Mouse (Mus musculus): ENCODE measurements around the gene Cd300ld2. TPM values are rescaled to one million over a fixed set of nuclear protein-coding genes. Genes with fewer than 3 reads are reported as not detected.
"Not testable (repeated sequence)": the region's sequence is repeated elsewhere in the genome, so short reads cannot be mapped to it uniquely, and the experiment has no call there.

Cd300ld2 gene
- polyA plus RNA-seq, 1 experiment from 2014 or later = not detected

GRCm38 (mm10) chr11:115037669-115038068 lies 21.7 kb upstream of the Cd300ld2 start, which contains the start of gene Cd300ld5:
Gene Cd300ld5, minus strand, starts transcription at chr11:115037769.
- not testable (repeated sequence) for ATAC-seq (ENCODE audit: insufficient read depth, low FRiP score, low TSS enrichment); H3K4me1 ChIP-seq (ENCODE audit: control insufficient read depth, insufficient read depth, low read length); H3K27me3 ChIP-seq (ENCODE audit: control insufficient read depth, insufficient read depth, low read length); H3K4me3 ChIP-seq (ENCODE audit: low read depth, low read length); H3K4me2 ChIP-seq (ENCODE audit: low read depth); DNase-seq (ENCODE audit: low spot score); H3K9ac ChIP-seq (ENCODE audit: low read length); H3K27ac ChIP-seq (ENCODE audit: low read depth, low read length); H3K9me3 ChIP-seq (ENCODE audit: control insufficient read depth, low read length); H3K36me3 ChIP-seq (ENCODE audit: control insufficient read depth, insufficient read depth, low read length)
- no CpG with 5 or more reads among the region's 6 CpGs for WGBS

- not testable (repeated sequence) for H3K9ac ChIP-seq (ENCODE audit: low read length); H3K9me3 ChIP-seq (ENCODE audit: control insufficient read depth, low read length); H3K4me3 ChIP-seq (ENCODE audit: low read depth, low read length); ATAC-seq (ENCODE audit: insufficient read depth, low FRiP score, low TSS enrichment); H3K4me1 ChIP-seq (ENCODE audit: control insufficient read depth, insufficient read depth, low read length); H3K36me3 ChIP-seq (ENCODE audit: control insufficient read depth, insufficient read depth, low read length); H3K27me3 ChIP-seq (ENCODE audit: control insufficient read depth, insufficient read depth, low read length); H3K27ac ChIP-seq (ENCODE audit: low read depth, low read length); DNase-seq (ENCODE audit: low spot score); H3K4me2 ChIP-seq (ENCODE audit: low read depth)
- WGBS = no CpG with 5 or more reads among the region's 6 CpGs
These were observed 10.9 kb upstream of the Cd300ld2 start, which contains the start of gene Cd300ld4 for GRCm38 (mm10) chr11:115026912-115027311. Gene Cd300ld4, minus strand, starts transcription at chr11:115027012.

- Histone ChIP-seq H3K36me3 (ENCODE audit: control insufficient read depth, insufficient read depth, low read length) (no peaks in the 10 kb centered on the region), H3K27ac (ENCODE audit: low read depth, low read length) (no peak overlapping the region)
- ATAC-seq (ENCODE audit: insufficient read depth, low FRiP score, low TSS enrichment) = no peak
These were observed 11.9 kb downstream of the Cd300ld2 start for GRCm38 (mm10) chr11:115004070-115004469.

GRCm38 (mm10) chr11:115001474-115002040 lies 14.4 kb downstream of the Cd300ld2 start, which contains the start of gene Cd300c2:
Gene Cd300c2, minus strand, starts transcription at chr11:115001880.
- Histone ChIP-seq H3K9ac (ENCODE audit: low read length) (no peak within 1 kb of the TSS), H3K4me3 (ENCODE audit: low read depth, low read length) (no peak within 1 kb of the TSS), H3K4me1 (ENCODE audit: control insufficient read depth, insufficient read depth, low read length) (no peaks in the 10 kb centered on the region), H3K9me3 (ENCODE audit: control insufficient read depth, low read length) (no peaks in the 10 kb centered on the region), H3K36me3 (ENCODE audit: control insufficient read depth, insufficient read depth, low read length) (no peaks in the 10 kb centered on the region), H3K27me3 (ENCODE audit: control insufficient read depth, insufficient read depth, low read length) (no peaks in the 10 kb centered on the region), H3K27ac (ENCODE audit: low read depth, low read length) (no peak within 1 kb of the TSS), H3K4me2 (ENCODE audit: low read depth) (no peak within 1 kb of the TSS)
- ATAC-seq (ENCODE audit: insufficient read depth, low FRiP score, low TSS enrichment) (no peak), DNase-seq (ENCODE audit: low spot score) (no peak)
- WGBS = 80% methylated on average over 7 of the region's 7 CpGs

More at GRCm38 (mm10) chr11:115004070-115004469, 11.9 kb downstream of the Cd300ld2 start:
- H3K9me3 ChIP-seq (ENCODE audit: control insufficient read depth, low read length) = no peaks in the 10 kb centered on the region
- DNase-seq (ENCODE audit: low spot score) = no peak
- H3K4me2 ChIP-seq (ENCODE audit: low read depth) = no peak overlapping the region
- WGBS = 93% methylated on average over 5 of the region's 5 CpGs
- H3K27me3 ChIP-seq (ENCODE audit: control insufficient read depth, insufficient read depth, low read length) = no peaks in the 10 kb centered on the region
- H3K4me1 ChIP-seq (ENCODE audit: control insufficient read depth, insufficient read depth, low read length) = no peaks in the 10 kb centered on the region
- H3K9ac ChIP-seq (ENCODE audit: low read length) = no peak overlapping the region
- H3K4me3 ChIP-seq (ENCODE audit: low read depth, low read length) = no peak overlapping the region

- Histone ChIP-seq H3K4me3 (ENCODE audit: low read depth, low read length) (no peak within 1 kb of the TSS), H3K27ac (ENCODE audit: low read depth, low read length) (no peak within 1 kb of the TSS), H3K36me3 (ENCODE audit: control insufficient read depth, insufficient read depth, low read length) (no peaks in the 10 kb centered on the region), H3K4me1 (ENCODE audit: control insufficient read depth, insufficient read depth, low read length) (no peaks in the 10 kb centered on the region), H3K4me2 (ENCODE audit: low read depth) (no peak within 1 kb of the TSS), H3K9me3 (ENCODE audit: control insufficient read depth, low read length) (no peaks in the 10 kb centered on the region), H3K9ac (ENCODE audit: low read length) (no peak within 1 kb of the TSS), H3K27me3 (ENCODE audit: control insufficient read depth, insufficient read depth, low read length) (no peaks in the 10 kb centered on the region)
- DNase-seq (ENCODE audit: low spot score) = no peak
- 90% methylated on average over 4 of the region's 4 CpGs for WGBS
- ATAC-seq (ENCODE audit: insufficient read depth, low FRiP score, low TSS enrichment) = no peak
These were observed 26.2 kb downstream of the Cd300ld2 start, which contains the start of gene Cd300ld for GRCm38 (mm10) chr11:114989793-114990192. Gene Cd300ld, minus strand, starts transcription at chr11:114989922.

GRCm38 (mm10) chr11:114981866-114982265 lies 34.1 kb downstream of the Cd300ld2 start:
- Histone ChIP-seq H3K4me3 (ENCODE audit: low read depth, low read length) (no peak overlapping the region), H3K36me3 (ENCODE audit: control insufficient read depth, insufficient read depth, low read length) (no peaks in the 10 kb centered on the region), H3K4me2 (ENCODE audit: low read depth) (no peak overlapping the region), H3K9ac (ENCODE audit: low read length) (no peak overlapping the region), H3K9me3 (ENCODE audit: control insufficient read depth, low read length) (no peaks in the 10 kb centered on the region), H3K27me3 (ENCODE audit: control insufficient read depth, insufficient read depth, low read length) (no peaks in the 10 kb centered on the region), H3K27ac (ENCODE audit: low read depth, low read length) (no peak overlapping the region), H3K4me1 (ENCODE audit: control insufficient read depth, insufficient read depth, low read length) (no peaks in the 10 kb centered on the region)
- WGBS = 90% methylated on average over 4 of the region's 4 CpGs
- ATAC-seq (ENCODE audit: insufficient read depth, low FRiP score, low TSS enrichment) (no peak), DNase-seq (ENCODE audit: low spot score) (no peak)

- DNase-seq (ENCODE audit: low spot score) (no peak), ATAC-seq (ENCODE audit: insufficient read depth, low FRiP score, low TSS enrichment) (no peak)
- Histone ChIP-seq H3K9ac (ENCODE audit: low read length) (no peak overlapping the region), H3K9me3 (ENCODE audit: control insufficient read depth, low read length) (no peaks in the 10 kb centered on the region), H3K4me1 (ENCODE audit: control insufficient read depth, insufficient read depth, low read length) (no peaks in the 10 kb centered on the region), H3K27ac (ENCODE audit: low read depth, low read length) (no peak overlapping the region), H3K4me3 (ENCODE audit: low read depth, low read length) (no peak overlapping the region), H3K4me2 (ENCODE audit: low read depth) (no peak overlapping the region), H3K27me3 (ENCODE audit: control insufficient read depth, insufficient read depth, low read length) (no peaks in the 10 kb centered on the region), H3K36me3 (ENCODE audit: control insufficient read depth, insufficient read depth, low read length) (no peaks in the 10 kb centered on the region)
- WGBS = 90% methylated on average over 10 of the region's 10 CpGs
These were observed 43.3 kb downstream of the Cd300ld2 start for GRCm38 (mm10) chr11:114972726-114973125.

GRCm38 (mm10) chr11:114968752-114969207 lies 47.2 kb downstream of the Cd300ld2 start, which contains the start of gene Cd300c:
Gene Cd300c, minus strand, starts transcription at chr11:114969157.
- H3K4me2 ChIP-seq (ENCODE audit: low read depth) = no peak within 1 kb of the TSS
- 87% methylated on average over 9 of the region's 9 CpGs for WGBS
- ATAC-seq (ENCODE audit: insufficient read depth, low FRiP score, low TSS enrichment) (no peak), DNase-seq (ENCODE audit: low spot score) (no peak)
- H3K9me3 ChIP-seq (ENCODE audit: control insufficient read depth, low read length) = no peaks in the 10 kb centered on the region
- H3K27ac ChIP-seq (ENCODE audit: low read depth, low read length) = no peak within 1 kb of the TSS
- no peak within 1 kb of the TSS for H3K4me3 ChIP-seq (ENCODE audit: low read depth, low read length)
- H3K27me3 ChIP-seq (ENCODE audit: control insufficient read depth, insufficient read depth, low read length) = no peaks in the 10 kb centered on the region
- no peak within 1 kb of the TSS for H3K9ac ChIP-seq (ENCODE audit: low read length)
- H3K36me3 ChIP-seq (ENCODE audit: control insufficient read depth, insufficient read depth, low read length) = no peaks in the 10 kb centered on the region
- H3K4me1 ChIP-seq (ENCODE audit: control insufficient read depth, insufficient read depth, low read length) = no peaks in the 10 kb centered on the region

- H3K4me2 ChIP-seq (ENCODE audit: low read depth) = no peak overlapping the region
- H3K4me1 ChIP-seq (ENCODE audit: control insufficient read depth, insufficient read depth, low read length) = no peaks in the 10 kb centered on the region
- 61% methylated on average over 3 of the region's 3 CpGs for WGBS
- DNase-seq (ENCODE audit: low spot score) = no peak
- no peaks in the 10 kb centered on the region for H3K27me3 ChIP-seq (ENCODE audit: control insufficient read depth, insufficient read depth, low read length)
- no peaks in the 10 kb centered on the region for H3K36me3 ChIP-seq (ENCODE audit: control insufficient read depth, insufficient read depth, low read length)
- no peak for ATAC-seq (ENCODE audit: insufficient read depth, low FRiP score, low TSS enrichment)
- no peak overlapping the region for H3K9ac ChIP-seq (ENCODE audit: low read length)
- H3K4me3 ChIP-seq (ENCODE audit: low read depth, low read length) = no peak overlapping the region
- H3K9me3 ChIP-seq (ENCODE audit: control insufficient read depth, low read length) = no peaks in the 10 kb centered on the region
- no peak overlapping the region for H3K27ac ChIP-seq (ENCODE audit: low read depth, low read length)
These were observed 50.7 kb downstream of the Cd300ld2 start for GRCm38 (mm10) chr11:114965182-114965828.
